Mouse (Mus musculus): ENCODE results near the gene Tut7.
"Not testable (repeated sequence)": the region's sequence is repeated elsewhere in the genome, so short reads cannot be mapped to it uniquely, and the experiment has no call there.

The Tut7 gene

DNA sequence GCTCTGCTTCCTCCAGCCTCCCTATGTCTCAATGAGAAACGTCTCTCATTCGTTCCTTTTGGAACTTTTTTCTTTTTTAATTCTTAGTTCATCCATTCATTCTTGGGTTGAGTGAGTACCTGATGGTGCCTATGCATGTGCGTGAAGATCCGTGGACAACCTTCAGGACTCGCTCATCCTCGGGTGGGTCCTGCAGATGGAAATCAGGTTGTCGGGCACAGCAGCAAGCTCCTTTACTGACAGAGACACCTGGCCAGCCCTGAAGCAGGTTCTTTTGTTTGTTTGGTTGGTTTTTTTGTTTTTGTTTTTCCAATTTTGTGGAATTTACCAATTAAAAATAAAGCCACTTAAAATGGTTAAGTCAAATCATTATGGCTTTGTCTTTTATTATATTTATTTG lies 9.9 kb upstream of the Tut7 start:
- no peak for DNase-seq (ENCODE audit: low spot score in 2 of 2)

DNA sequence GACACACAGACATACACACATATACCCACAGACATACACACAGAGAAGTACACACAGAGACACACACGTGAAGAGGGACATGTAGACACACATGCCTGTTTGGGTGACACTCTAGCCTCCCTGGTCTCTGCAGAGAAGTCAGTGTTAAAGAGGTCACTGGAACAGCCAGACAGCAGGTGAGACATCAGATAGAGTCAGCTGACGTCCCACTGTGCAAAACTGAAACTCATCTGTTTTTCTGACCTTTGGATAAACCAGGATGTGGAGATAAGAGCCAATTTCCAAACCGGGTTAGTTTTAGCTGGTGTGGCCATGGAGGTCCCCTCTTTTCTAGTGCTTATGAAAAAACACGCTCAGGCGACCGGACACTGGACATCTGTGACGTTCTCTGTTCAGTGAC lies 9.5 kb upstream of the Tut7 start:
- DNase-seq (ENCODE audit: low spot score in 2 of 2) = no peak

DNA sequence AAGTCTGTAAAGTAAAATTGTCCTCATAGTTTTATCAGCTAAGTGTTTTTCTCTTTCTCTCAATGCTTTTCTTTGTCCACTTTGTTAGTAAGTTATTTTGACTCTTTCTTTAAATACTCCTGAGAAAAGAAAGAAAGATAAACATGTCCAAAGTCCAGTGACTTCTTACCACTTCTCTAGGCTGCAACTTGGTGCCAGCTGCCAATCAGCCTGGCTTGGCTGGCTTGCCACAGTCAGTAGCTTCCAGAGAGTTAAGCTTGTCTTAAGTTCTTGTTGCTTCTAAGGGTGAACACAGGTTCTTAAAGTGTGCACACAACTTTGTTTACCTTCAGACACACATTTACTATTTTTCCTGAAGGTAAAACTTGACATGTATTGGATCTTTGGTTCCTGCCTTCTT lies 3.0 kb upstream of the Tut7 start:
- DNase-seq (ENCODE audit: low spot score in 2 of 2) = no peak

DNA sequence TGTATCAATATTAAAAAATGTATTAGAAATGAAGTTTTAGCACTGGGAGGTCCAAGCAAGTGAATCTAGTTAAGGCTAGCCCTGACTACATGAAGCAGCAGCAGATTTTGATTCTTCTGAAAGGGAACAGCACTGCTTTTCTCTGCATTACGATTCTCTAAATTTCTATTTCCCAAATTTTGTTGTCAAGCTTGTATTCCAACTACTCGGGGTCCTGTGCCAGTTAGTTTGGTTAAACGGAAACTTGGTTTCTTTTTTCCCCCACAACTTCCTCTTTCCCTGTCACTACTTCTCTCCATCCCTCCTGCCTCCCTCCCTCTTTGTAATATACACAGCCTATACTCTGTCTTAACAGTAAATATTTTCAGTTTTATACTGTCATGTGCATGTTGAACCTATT lies 2.1 kb downstream of the Tut7 start:
- no peak for DNase-seq (ENCODE audit: low spot score in 2 of 2)

DNA sequence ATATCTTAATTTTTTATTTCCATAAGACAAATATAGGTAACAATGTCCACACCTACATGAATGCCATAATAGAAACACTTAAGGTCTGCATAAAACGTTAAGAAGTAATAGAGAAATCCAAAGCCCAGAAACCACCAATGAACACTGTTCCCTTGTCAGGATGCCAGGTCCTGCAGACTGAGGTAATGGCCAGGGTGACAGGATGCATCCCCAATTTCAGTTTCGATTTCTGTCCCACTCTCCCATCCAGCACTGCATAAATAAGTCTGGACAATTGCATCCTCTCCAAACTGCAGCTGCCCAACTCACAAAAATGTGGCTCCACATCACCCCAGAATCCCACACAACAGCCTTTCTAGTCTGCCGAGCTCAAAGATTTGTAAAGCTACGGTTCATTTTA lies 2.8 kb downstream of the Tut7 start:
- DNase-seq (ENCODE audit: low spot score in 2 of 2) = no peak

DNA sequence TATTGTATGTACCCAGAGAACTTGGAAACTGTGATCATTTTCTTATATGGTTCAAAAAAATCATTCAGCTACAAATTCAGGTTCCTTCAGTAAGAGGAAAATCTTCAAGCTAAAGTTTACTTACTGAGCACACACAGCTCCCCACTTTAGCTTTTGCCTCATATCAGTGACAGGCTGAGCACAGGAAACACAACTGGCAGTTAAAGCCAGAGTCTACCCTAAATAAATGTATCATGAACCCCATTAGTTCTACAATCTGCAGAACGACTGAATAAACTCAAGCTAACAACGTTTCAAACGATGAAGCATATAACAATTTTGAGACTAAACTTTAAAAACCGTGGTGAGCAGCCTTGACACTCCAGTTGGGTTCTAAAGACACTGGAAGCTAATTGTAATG lies 5.6 kb downstream of the Tut7 start:
- no peak for DNase-seq (ENCODE audit: low spot score in 2 of 2)

DNA sequence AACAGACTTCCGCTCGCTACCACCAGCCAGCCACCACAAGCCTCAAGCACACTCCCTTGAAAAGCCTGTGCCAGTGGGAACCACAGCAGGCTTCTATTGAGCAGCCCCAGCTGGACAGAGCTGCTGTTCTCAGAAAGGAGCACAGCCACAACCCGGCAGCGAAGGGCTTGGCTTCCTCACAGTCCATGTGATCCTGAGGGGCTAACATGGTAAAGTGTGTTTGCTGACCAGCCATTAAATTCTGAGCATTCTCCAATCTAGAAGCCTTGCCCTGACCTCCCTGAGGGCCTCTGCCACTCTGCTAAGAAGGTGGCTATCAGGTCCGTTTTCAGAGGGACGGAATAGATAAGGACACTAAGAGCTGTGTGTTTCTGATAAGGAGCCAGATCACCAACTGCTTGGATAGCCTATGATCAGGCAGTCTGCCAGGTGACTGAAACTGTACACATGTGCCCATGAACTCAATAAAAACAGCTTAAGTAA lies 8.8 kb downstream of the Tut7 start:
- DNase-seq (ENCODE audit: low spot score in 2 of 2) = no peak

DNA sequence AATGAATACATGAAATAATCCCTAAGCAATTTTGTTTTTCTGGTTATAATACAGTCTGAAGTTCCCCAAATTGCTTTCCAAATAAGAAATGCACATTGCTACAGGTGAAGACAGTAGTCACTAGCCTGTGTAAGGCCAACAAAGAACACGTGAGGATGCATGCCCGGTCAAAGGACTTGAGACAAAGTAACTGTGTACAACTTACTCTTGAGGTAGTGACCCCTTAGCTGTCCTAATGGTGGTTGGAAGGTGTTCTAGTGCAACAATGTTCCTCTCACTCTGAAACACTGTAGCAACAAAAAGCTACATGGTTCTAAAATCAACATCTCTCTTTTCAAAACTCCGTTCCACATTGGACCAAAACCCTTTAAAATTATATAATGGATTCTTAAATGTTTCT lies 11.4 kb downstream of the Tut7 start:
- no peak for DNase-seq (ENCODE audit: low spot score in 2 of 2)

DNA sequence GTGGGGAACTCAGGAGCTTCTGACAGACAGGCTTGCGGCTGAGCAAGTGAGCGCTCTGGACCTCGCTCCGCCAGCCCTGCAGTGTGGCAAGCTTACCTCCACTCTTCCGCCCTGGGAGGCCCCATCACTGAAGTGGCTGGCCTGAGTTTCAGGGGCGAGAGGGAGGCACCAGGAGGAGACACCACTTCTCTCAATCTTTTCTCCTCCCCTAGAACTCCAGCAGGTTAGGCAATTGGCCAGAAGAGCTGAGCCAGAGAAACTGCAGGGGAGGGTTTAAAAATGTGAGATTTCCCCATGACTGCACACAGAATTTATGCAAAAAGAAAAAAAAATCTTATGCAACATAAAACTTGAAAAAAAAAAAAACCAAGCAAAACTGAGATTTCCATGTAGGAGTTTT lies 21.9 kb downstream of the Tut7 start:
- DNase-seq (ENCODE audit: low spot score in 2 of 2) = peak in 1 of 2 experiments; percentile 53

DNA sequence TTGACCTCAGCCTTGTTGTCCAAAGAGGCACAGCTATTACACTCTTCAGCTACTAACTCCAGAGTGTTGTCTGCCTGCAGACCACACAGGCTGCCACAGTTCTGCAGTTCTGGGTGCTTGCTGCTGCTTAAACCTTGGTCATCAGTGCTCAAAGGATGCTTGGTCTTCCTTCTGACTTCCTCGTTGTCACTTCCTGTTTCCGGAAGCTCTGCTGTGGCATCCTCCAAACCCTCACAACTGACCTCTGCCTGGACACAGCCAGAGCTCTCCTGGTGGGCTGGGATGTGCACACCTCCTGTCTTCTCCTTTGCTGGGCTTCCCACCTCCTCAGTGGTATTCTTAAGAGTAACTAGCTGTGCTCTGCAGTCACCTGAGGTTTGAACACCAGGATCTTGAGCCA lies 22.9 kb downstream of the Tut7 start:
- DNase-seq (ENCODE audit: low spot score in 2 of 2) = no peak

DNA sequence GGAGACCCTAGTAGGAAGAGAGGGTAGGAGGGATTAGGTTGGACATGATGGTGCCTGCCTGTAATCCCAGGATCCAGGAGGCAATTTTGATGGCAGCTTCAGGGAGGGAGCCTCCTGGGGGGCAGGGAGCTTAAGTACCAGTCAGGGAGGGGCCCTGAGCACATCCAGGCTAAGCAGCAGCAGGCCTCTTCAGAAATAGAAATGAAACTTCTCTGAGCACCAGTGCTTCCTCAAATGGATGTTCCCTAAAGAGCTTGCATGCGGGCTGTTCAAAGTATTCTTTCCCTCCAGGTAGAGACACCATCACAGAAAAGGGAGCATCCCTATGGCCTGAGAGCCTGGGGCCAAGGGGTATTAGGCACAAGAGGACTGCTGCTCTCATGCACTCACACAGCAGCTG lies 24.6 kb downstream of the Tut7 start:
- DNase-seq (ENCODE audit: low spot score in 2 of 2) = no peak

DNA sequence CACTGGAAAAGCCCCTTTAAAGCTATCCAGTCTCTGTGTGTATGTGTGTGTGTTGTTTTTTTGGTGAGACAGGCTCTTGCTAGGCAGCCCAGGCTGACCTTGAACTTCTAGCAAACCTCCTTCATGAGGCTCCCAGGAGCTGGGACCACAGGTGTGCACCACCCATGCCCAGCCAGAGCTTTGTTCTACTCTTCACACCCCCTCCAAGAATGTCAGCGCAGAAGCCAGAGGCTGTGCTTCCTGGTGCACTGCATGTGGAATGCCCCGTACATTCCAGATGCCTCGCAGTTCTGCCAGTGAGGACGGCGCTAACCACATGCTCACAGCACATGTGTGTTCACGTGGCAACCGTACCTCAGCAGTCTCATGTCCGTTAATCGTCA lies 26.5 kb downstream of the Tut7 start:
- DNase-seq (ENCODE audit: low spot score in 2 of 2) = no peak

DNA sequence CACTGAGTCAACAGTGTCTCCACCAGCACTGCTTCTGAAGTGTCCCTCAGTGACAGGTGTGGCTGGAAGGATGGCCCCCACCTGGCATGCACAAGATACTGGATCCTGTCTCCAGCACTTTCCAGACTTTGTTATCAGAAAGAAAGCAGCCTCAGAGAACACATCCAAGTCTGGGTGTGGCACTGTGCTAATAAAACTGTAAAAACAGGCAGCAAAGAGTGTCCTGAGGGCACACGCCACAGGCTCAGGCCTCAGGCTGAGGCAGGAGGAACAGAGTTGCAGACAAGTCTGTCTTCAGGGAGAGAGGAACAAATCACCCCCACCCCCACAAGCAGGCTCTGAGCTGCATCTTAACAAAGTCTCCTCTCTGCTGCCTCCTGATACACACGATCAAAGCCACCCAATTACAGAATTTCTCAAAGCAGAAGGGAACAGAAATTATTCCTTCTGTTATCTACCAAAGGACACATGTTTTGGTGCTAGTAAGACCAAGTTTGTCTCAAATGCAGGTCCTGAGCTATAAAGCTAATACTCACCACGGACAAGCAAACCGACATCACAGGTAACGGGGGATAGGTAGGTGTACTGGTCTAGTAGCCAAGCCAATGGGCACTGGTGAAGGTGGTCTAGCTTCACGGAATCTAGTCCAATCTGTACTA lies 27.0 kb downstream of the Tut7 start:
- DNase-seq (ENCODE audit: low spot score in 2 of 2) = no peak

DNA sequence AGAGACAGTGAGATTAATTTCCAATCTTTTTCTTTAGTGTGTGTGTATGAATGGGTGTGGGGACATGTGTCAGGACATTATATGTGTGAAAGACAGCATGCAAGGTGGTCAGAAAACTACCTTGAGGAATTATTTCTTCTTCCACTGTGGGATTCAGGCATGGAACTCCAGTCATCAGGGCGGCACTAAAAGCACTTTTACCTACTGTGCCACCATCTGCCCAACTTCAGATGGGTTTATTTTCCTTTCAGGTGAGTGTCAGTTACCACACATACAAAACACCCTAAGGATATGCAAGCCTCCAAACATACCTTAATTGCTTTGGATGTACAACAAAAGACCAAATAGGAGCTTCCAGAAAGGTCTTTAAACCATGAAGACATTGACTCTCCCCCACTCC lies 28.2 kb downstream of the Tut7 start:
- no peak for DNase-seq (ENCODE audit: low spot score in 2 of 2)

DNA sequence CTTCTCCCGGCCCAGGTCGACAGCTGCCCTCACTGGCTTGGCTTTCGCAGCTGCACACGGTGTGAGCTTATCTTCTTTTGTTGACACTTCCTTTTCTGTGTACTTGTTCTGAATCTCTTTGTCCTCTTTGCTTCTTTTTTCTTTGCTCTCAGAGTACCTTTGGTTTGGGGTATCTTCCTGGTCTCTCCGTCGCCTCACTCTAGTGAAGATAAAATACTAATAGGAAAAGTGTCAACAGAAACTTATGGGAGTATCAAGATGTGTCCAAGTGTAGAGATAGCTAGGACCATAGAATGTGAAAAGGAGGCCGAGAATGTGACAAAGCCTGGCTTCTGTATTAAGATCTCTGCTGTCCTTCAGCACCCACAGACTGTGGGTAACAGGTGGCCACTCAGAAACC lies 40.8 kb downstream of the Tut7 start, which contains the start of gene Gm49354:
TSS of gene Gm49354 (minus strand) at position 101 of the 400 bp plus-strand sequence.
- no peak for DNase-seq (ENCODE audit: low spot score in 2 of 2)

DNA sequence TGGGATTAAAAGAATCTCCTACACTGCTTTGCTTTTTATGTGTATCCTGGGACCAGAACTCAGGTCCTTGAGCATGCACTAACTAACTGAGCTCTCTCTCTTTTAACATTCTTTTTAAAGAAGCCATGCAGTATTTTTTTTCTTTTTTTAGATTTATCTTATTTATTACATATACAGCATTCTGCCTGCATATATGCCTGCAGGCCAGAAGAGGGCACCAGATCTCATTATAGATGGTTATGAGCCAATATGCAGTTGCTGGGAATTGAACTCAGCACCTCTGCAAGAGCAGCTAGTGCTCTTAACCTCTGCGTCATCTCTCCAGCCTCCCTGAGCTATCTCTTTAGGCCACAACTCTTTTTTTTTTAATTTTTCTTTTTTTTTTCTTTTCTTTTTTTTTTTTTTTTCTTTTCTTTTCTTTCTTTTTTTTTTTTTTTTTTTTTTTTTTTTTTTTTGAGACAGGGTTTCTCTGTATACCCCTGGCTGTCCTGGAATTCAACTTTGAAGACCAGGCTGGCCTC lies 43.1 kb downstream of the Tut7 start:
- DNase-seq (ENCODE audit: low spot score in 2 of 2) = not testable (repeated sequence)

DNA sequence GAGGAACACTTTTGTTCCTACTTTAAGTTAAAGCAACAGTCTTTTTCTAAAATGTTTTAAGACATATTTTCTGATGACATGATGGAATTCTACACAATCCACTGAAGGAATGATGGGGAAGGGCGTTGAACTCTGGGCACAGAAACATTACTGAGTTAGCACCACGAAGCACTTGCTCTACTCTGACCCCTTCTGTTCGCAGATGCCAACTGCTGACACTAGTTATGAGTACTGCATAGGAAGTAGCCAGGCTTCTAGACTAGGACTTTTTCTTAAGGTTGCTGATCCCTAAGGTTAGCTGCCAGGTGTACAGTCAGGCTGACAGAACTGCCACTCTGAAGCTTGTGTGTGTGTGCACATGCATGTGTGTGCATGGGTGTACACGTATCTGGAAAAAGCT lies 43.7 kb downstream of the Tut7 start:
- DNase-seq (ENCODE audit: low spot score in 2 of 2) = no peak

DNA sequence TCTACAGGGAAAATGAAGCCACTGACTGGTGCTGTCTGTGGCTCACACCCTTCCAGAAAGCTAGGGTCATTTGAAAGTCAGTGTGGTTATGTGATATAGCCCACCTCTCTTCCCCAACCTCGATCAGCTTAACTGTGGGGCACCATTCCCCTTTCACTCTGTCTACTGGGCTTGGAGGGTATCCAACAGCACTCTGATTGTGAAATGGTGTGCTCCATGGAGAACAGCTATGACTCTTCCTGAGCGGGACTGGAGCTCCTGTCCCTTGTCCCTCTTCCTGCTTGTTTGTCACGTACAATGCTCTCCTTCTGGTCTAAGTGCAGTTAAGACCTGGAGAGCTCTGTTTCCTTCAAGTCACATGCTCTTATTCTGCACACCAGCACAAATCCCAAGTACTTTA lies 47.8 kb downstream of the Tut7 start:
- no peak for DNase-seq (ENCODE audit: low spot score in 2 of 2)

DNA sequence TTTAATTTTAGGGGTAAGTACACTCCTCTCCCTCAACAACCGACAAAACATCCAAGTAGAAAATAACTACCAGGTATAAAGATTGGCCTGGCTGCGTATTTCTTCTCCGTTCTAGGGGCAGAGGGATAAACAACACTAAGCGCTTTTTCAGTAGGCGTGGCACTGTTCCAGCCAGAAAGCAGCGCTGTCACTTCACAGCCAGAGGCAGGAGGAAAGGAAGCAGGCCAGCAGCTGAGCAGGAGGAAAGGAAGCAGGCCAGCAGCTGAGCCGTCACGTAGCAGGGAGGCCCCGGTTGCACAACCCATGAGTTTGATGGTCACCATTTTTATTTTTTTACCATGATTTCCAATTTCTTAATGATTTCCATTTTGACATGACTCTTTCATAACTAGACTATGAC lies 51.7 kb downstream of the Tut7 start:
- peak; percentile 38 to 63 for DNase-seq (ENCODE audit: low spot score in 2 of 2)

DNA sequence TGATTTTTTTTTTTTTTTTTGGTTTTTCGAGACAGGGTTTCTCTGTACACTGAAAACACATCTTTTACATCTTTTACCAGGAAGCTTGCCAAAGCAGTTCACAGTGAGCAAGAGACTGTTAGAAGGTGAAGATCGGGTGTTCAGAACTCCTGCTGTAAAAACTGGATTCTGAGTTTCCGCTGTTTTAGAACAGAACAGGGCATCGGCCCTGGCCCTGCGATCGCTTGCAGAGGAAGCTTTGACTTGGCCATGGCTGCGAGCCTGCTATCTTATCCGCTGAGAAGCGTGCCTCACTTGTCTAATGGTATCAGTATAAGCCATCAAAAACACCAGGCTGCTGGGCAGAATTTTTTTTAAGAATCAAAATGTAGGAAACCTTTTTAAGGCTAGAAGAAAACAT lies 52.1 kb downstream of the Tut7 start:
- no peak for DNase-seq (ENCODE audit: low spot score in 2 of 2)

DNA sequence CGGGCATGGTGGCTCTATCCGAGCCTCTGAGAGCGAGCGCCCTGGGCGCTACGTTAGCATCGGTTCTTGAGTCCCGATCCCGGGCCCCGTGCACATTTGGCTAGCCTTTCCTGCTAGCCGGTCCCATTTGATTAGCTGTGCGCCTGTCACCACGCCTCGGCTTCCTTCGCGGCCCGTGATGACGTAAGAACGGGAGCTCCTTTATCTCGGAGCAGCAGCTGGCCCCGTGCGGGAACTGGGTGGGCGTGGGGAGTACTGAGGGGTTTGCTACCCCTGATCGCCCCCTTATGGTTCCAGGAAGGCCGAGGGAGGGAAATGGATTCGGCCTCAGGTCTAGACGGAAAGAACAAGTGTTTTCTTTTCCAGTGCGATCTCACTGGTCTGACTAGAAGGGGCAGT lies 52.8 kb downstream of the Tut7 start:
- DNase-seq (ENCODE audit: low spot score in 2 of 2) = peak; percentile 72 to 83

DNA sequence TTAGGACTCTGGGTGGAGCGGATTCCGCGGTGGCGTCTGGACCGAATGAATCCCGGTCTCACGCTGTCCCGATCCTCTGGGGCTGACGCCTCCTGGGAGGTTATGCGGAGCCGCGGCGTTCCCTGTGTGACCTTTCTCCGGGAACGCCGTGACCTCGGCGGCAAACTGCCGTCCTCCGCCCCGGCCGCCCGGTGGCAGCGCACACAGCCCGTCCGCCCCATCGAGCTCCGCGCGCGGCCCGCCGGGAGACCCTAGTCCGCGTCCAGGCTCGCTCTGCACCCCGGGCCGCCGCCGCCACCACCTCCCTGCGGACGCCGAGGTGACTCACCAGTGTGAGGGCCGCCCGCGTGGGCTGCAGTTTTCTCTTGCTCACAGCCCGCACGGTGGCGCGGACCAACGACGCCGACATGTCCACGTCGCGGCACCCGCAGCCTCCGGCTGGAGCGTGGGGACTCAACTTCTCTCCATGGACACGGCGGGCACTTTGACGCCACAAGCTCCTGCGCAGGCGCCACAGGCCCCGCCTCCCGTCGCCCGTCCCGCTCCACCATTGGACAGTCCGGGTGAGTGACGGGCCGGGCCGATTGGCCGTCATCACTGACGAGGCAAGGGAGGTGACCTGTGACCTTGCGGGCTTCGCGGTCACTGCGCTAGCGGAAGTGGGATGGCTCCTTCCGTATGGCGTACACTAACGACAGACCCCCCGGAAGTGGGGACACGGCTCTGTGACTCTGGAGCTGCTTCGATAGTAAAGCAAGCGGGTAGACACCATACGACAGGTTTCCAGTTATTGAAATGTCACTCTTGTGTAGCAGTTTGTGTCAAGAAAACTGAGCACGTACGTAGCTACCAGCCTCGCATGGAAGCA lies 53.4 kb downstream of the Tut7 start, which contains the start of gene Isca1:
TSS of gene Isca1 (minus strand) at position 515 of the 868 bp plus-strand sequence.
- peak; percentile 96 to 100 for DNase-seq (ENCODE audit: low spot score in 2 of 2)

DNA sequence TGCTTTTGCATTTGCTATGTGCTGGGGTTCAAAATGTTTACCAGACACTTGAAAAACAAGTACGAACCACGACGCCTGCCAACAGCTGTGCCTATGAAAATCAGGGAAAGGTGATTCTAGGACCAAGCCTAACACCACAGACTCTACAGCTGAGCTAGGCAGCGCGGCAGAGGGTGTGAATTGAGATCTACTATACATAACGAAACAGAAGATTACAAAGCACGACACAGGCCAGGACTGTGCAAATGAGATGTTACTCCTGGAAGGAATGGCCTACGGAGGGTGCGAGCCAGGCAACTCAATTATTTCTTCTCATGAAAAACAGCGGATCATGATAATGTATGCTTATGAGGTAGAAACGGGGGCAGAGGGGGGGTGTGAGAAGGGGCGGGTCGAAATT lies 54.4 kb downstream of the Tut7 start:
- peak in 1 of 2 experiments; percentile 22 for DNase-seq (ENCODE audit: low spot score in 2 of 2)

All from left cerebral cortex, adult 9 months (tissue).